Mouse (Mus musculus): ENCODE measurements around the gene Tfap2b. TPM values are rescaled to one million over a fixed set of nuclear protein-coding genes. Genes with fewer than 3 reads are reported as not detected.

Tfap2b gene
- total RNA-seq (2014; rRNA removed) (1.0 and 1.6 TPM in 2 replicates), polyA plus RNA-seq (2015; fragmentation: Nextera tagmentation; extraction: Ambion mirVana) (1.5 and 1.8 TPM in 2 replicates)

- 3% methylated on average over 26 of the region's 26 CpGs for WGBS
- Histone ChIP-seq H3K9me3 (ENCODE audit: low read length) (no peaks in the 10 kb centered on the region), H3K4me2 (ENCODE audit: low read depth) (no peak within 1 kb of the TSS), H3K27me3 (ENCODE audit: insufficient read depth, low read length) (peaks cover 55% of the 10 kb centered on the region), H3K9ac (no peak within 1 kb of the TSS), H3K4me3 (ENCODE audit: low read depth, low read length) (no peak within 1 kb of the TSS), H3K27ac (ENCODE audit: low read depth, low read length) (no peak within 1 kb of the TSS), H3K36me3 (ENCODE audit: insufficient read depth) (no peaks in the 10 kb centered on the region), H3K4me1 (ENCODE audit: insufficient read depth) (no peaks in the 10 kb centered on the region)
- no peak for TF ChIP-seq CTCF (IDR thresholded peaks at IDR 0.05; ENCODE audit: low read depth)
- ATAC-seq (no peak), DNase-seq (peak; percentile 72)
Measured at GRCm38 (mm10) chr1:19208641-19209358, at the start of gene Tfap2b. Tfap2b (plus strand) TSS chr1:19208914.

GRCm38 (mm10) chr1:19178742-19179397 is 29.8 kb upstream of the Tfap2b start:
- Histone ChIP-seq H3K36me3 (ENCODE audit: insufficient read depth) (no peaks in the 10 kb centered on the region), H3K4me1 (ENCODE audit: insufficient read depth) (no peaks in the 10 kb centered on the region), H3K4me3 (ENCODE audit: low read depth, low read length) (no peak overlapping the region), H3K27me3 (ENCODE audit: insufficient read depth, low read length) (no peaks in the 10 kb centered on the region), H3K4me2 (ENCODE audit: low read depth) (no peak overlapping the region), H3K9ac (no peak overlapping the region), H3K9me3 (ENCODE audit: low read length) (no peaks in the 10 kb centered on the region), H3K27ac (ENCODE audit: low read depth, low read length) (no peak overlapping the region)
- DNase-seq (peak; percentile 66), ATAC-seq (peak; percentile 62; the same call in 1 of the 2 replicates)
- WGBS = 4% methylated on average over 4 of the region's 4 CpGs
- TF ChIP-seq CTCF (IDR thresholded peaks at IDR 0.05; ENCODE audit: low read depth) = peak; percentile 83

GRCm38 (mm10) chr1:19205649-19206048 is 3.1 kb upstream of the Tfap2b start:
- DNase-seq (peak; percentile 80), ATAC-seq (peak; percentile 62)
- no peak overlapping the region for H3K9ac ChIP-seq
- H3K9me3 ChIP-seq (ENCODE audit: low read length) = no peaks in the 10 kb centered on the region
- H3K4me3 ChIP-seq (ENCODE audit: low read depth, low read length) = peak overlapping the region; percentile 23
- TF ChIP-seq CTCF (IDR thresholded peaks at IDR 0.05; ENCODE audit: low read depth) = peak; percentile 84
- no peaks in the 10 kb centered on the region for H3K4me1 ChIP-seq (ENCODE audit: insufficient read depth)
- peak overlapping the region; percentile 32 for H3K4me2 ChIP-seq (ENCODE audit: low read depth)
- peaks cover 29% of the 10 kb centered on the region for H3K27me3 ChIP-seq (ENCODE audit: insufficient read depth, low read length)
- no peak overlapping the region for H3K27ac ChIP-seq (ENCODE audit: low read depth, low read length)
- WGBS = 2% methylated on average over 12 of the region's 12 CpGs
- no peaks in the 10 kb centered on the region for H3K36me3 ChIP-seq (ENCODE audit: insufficient read depth)

GRCm38 (mm10) chr1:19206194-19206593 is 2.5 kb upstream of the Tfap2b start:
- H3K4me3 ChIP-seq (ENCODE audit: low read depth, low read length) = 0 out of 2 replicates have a peak overlapping the region, but pooled peaks have one; percentile 23
- ATAC-seq = peak; percentile 60
- H3K27me3 ChIP-seq (ENCODE audit: insufficient read depth, low read length) = peaks cover 34% of the 10 kb centered on the region
- WGBS = 2% methylated on average over 7 of the region's 7 CpGs
- peak; percentile 74 for DNase-seq
- no peaks in the 10 kb centered on the region for H3K36me3 ChIP-seq (ENCODE audit: insufficient read depth)
- H3K4me2 ChIP-seq (ENCODE audit: low read depth) = no peak overlapping the region
- no peaks in the 10 kb centered on the region for H3K9me3 ChIP-seq (ENCODE audit: low read length)
- no peaks in the 10 kb centered on the region for H3K4me1 ChIP-seq (ENCODE audit: insufficient read depth)
- no peak overlapping the region for H3K27ac ChIP-seq (ENCODE audit: low read depth, low read length)
- no peak overlapping the region for H3K9ac ChIP-seq
- TF ChIP-seq CTCF (IDR thresholded peaks at IDR 0.05; ENCODE audit: low read depth) = peak; percentile 69

- Histone ChIP-seq H3K9ac (no peak overlapping the region), H3K27me3 (ENCODE audit: insufficient read depth, low read length) (peaks cover 47% of the 10 kb centered on the region), H3K27ac (ENCODE audit: low read depth, low read length) (no peak overlapping the region), H3K9me3 (ENCODE audit: low read length) (no peaks in the 10 kb centered on the region), H3K36me3 (ENCODE audit: insufficient read depth) (no peaks in the 10 kb centered on the region), H3K4me2 (ENCODE audit: low read depth) (no peak overlapping the region), H3K4me1 (ENCODE audit: insufficient read depth) (no peaks in the 10 kb centered on the region), H3K4me3 (ENCODE audit: low read depth, low read length) (no peak overlapping the region)
- ATAC-seq (no peak), DNase-seq (no peak)
- 3% methylated on average over 4 of the region's 4 CpGs for WGBS
- TF ChIP-seq CTCF (IDR thresholded peaks at IDR 0.05; ENCODE audit: low read depth) = no peak
Measured at GRCm38 (mm10) chr1:19207611-19208010, 1.1 kb upstream of the Tfap2b start.

GRCm38 (mm10) chr1:19209359-19209745 is 638 bp downstream of the Tfap2b start:
- Histone ChIP-seq H3K9me3 (ENCODE audit: low read length) (no peaks in the 10 kb centered on the region), H3K27ac (ENCODE audit: low read depth, low read length) (no peak overlapping the region), H3K4me3 (ENCODE audit: low read depth, low read length) (no peak overlapping the region), H3K9ac (no peak overlapping the region), H3K36me3 (ENCODE audit: insufficient read depth) (no peaks in the 10 kb centered on the region), H3K27me3 (ENCODE audit: insufficient read depth, low read length) (peaks cover 61% of the 10 kb centered on the region), H3K4me1 (ENCODE audit: insufficient read depth) (no peaks in the 10 kb centered on the region), H3K4me2 (ENCODE audit: low read depth) (no peak overlapping the region)
- 3% methylated on average over 10 of the region's 10 CpGs for WGBS
- ATAC-seq = 0 out of 2 replicates have a peak, but pooled peaks have one; percentile 3
- TF ChIP-seq CTCF (IDR thresholded peaks at IDR 0.05; ENCODE audit: low read depth) = no peak
- no peak for DNase-seq

- H3K36me3 ChIP-seq (ENCODE audit: insufficient read depth) = no peaks in the 10 kb centered on the region
- H3K9me3 ChIP-seq (ENCODE audit: low read length) = no peaks in the 10 kb centered on the region
- H3K27me3 ChIP-seq (ENCODE audit: insufficient read depth, low read length) = peaks cover 65% of the 10 kb centered on the region
- H3K9ac ChIP-seq = no peak overlapping the region
- no peak for DNase-seq
- 0 out of 2 replicates have a peak overlapping the region, but pooled peaks have one; percentile 15 for H3K4me2 ChIP-seq (ENCODE audit: low read depth)
- 2% methylated on average over 31 of the region's 31 CpGs for WGBS
- no peaks in the 10 kb centered on the region for H3K4me1 ChIP-seq (ENCODE audit: insufficient read depth)
- H3K4me3 ChIP-seq (ENCODE audit: low read depth, low read length) = no peak overlapping the region
- peak; percentile 21; the same call in 1 of the 2 replicates for ATAC-seq
- TF ChIP-seq CTCF (IDR thresholded peaks at IDR 0.05; ENCODE audit: low read depth) = no peak
- H3K27ac ChIP-seq (ENCODE audit: low read depth, low read length) = no peak overlapping the region
Measured at GRCm38 (mm10) chr1:19209776-19210175, 1.1 kb downstream of the Tfap2b start.

Measured in forebrain, postnatal 0 days (tissue).